Mouse (Mus musculus) CH12.LX (cell line): ENCODE measurements at regions not wholly inside any gene's neighbourhood (a gene's known extent, or its start where the extent isn't known, plus 50 kb on each side); places are given as distances from the start of the nearest gene placed in this dataset.

ENCODE experiments used
- DNase-seq: peaks from one replicate; pipeline ENCODE4 v3.0.0-alpha.2; 2013; ENCODE audit errors: extremely low read depth
- H3K27ac ChIP-seq: 2 replicates; pipeline ENCODE4 v1.5.1; 2012; ENCODE audit warnings: low read depth, mild to moderate bottlenecking, control low read depth, moderate library complexity; ENCODE audit not compliant: insufficient read depth
- H3K27me3 ChIP-seq: replicated peaks from 2 replicates; pipeline ENCODE3; 2012; ENCODE audit warnings: inconsistent platforms
- H3K36me3 ChIP-seq, 2 experiments: replicated peaks in 1 of 2; 2 replicates each; pipeline versions ENCODE3 to v1.6.1; 2012; ENCODE audit warnings: inconsistent platforms in 1 of 2, low read length in 1 of 2, mild to moderate bottlenecking in 1 of 2, mixed read lengths in 1 of 2, moderate library complexity in 1 of 2; ENCODE audit not compliant: control insufficient read depth in 1 of 2, insufficient read depth in 1 of 2
- H3K4me1 ChIP-seq, 2 experiments: 2 replicates each; pipeline ENCODE4 v1.6.1; 2012; ENCODE audit warnings: inconsistent platforms in 1 of 2, moderate library complexity in 1 of 2; ENCODE audit not compliant: insufficient read depth in 2 of 2, control insufficient read depth in 1 of 2
- H3K4me2 ChIP-seq: 2 replicates; pipeline ENCODE4 v1.6.1; 2012; ENCODE audit warnings: low read depth, mild to moderate bottlenecking, control low read depth; ENCODE audit not compliant: poor library complexity, insufficient read depth, severe bottlenecking
- H3K4me3 ChIP-seq, 3 experiments: fragments of 150-350 bp in 1 of 3; sonication (generic) in 1 of 3; replicated peaks in 1 of 3; 2 replicates each; pipeline versions ENCODE3 to v1.5.1; 2011 to 2012; ENCODE audit warnings: low read depth in 2 of 3, low read length in 2 of 3, mild to moderate bottlenecking in 2 of 3, moderate library complexity in 2 of 3, control low read depth in 1 of 3, improper control_type of control experiment in 1 of 3, inconsistent platforms in 1 of 3, mixed read lengths in 1 of 3; ENCODE audit not compliant: poor library complexity in 1 of 3
- H3K79me2 ChIP-seq: replicated peaks from 2 replicates; pipeline ENCODE4 v1.6.1; 2012; ENCODE audit warnings: mild to moderate bottlenecking, moderate library complexity; ENCODE audit not compliant: control insufficient read depth, poor library complexity, insufficient read depth, severe bottlenecking; ENCODE audit errors: extremely low read depth
- H3K9ac ChIP-seq: 2 replicates; pipeline ENCODE4 v1.6.1; 2012; ENCODE audit warnings: low read depth, mild to moderate bottlenecking, control low read depth, moderate library complexity; ENCODE audit not compliant: insufficient read depth
- H3K9me3 ChIP-seq: replicated peaks from 2 replicates; pipeline ENCODE3; 2012; ENCODE audit warnings: low read length, inconsistent platforms, mixed read lengths
- BHLHE40 ChIP-seq: IDR thresholded peaks from 2 replicates; pipeline ENCODE4 v1.6.1; 2011; ENCODE audit warnings: mild to moderate bottlenecking, low read depth, low read length, improper control_type of control experiment
- CHD1 ChIP-seq: IDR thresholded peaks from 2 replicates; pipeline ENCODE4 v1.6.1; 2012; ENCODE audit warnings: low read depth, low read length, improper control_type of control experiment, inconsistent platforms
- CHD2 ChIP-seq: IDR thresholded peaks from 2 replicates; pipeline ENCODE4 v1.6.1; 2011; ENCODE audit warnings: low read length, improper control_type of control experiment
- ELF1 ChIP-seq: IDR thresholded peaks from 2 replicates; pipeline ENCODE4 v1.6.1; 2014; ENCODE audit warnings: low read depth, mild to moderate bottlenecking, inconsistent platforms, low read length, improper control_type of control experiment
- ETS1 ChIP-seq: conservative IDR thresholded peaks from 2 replicates; pipeline ENCODE4 v1.6.1; 2012; ENCODE audit warnings: low read depth, mild to moderate bottlenecking, inconsistent platforms, low read length, improper control_type of control experiment, moderate library complexity
- IRF4 ChIP-seq: IDR thresholded peaks from 2 replicates; pipeline ENCODE4 v1.6.1; 2014; ENCODE audit warnings: low read depth, mild to moderate bottlenecking, inconsistent platforms, low read length, improper control_type of control experiment
- JUN ChIP-seq: IDR thresholded peaks from 2 replicates; pipeline ENCODE4 v1.6.1; 2011; ENCODE audit warnings: low read depth, mild to moderate bottlenecking, low read length, improper control_type of control experiment, moderate library complexity; ENCODE audit not compliant: insufficient read depth
- MAZ ChIP-seq: IDR thresholded peaks from 2 replicates; pipeline ENCODE4 v1.6.1; 2012; ENCODE audit warnings: low read depth, mild to moderate bottlenecking, inconsistent platforms, low read length, improper control_type of control experiment, moderate library complexity
- MXI1 ChIP-seq: IDR thresholded peaks from 2 replicates; pipeline ENCODE4 v1.6.1; 2011; ENCODE audit warnings: mild to moderate bottlenecking, low read depth, low read length, improper control_type of control experiment
- MYC ChIP-seq: IDR thresholded peaks from 2 replicates; pipeline ENCODE4 v1.6.1; 2011; ENCODE audit warnings: low read depth, mild to moderate bottlenecking, improper control_type of control experiment, low read length
- NELFE ChIP-seq: IDR thresholded peaks from 2 replicates; pipeline ENCODE4 v1.6.1; 2011; ENCODE audit warnings: low read depth, low read length, improper control_type of control experiment
- NRF1 ChIP-seq: IDR thresholded peaks from 2 replicates; pipeline ENCODE4 v1.6.1; 2014; ENCODE audit warnings: low read depth, mild to moderate bottlenecking, inconsistent platforms, low read length, improper control_type of control experiment, moderate library complexity
- PAX5 ChIP-seq: IDR thresholded peaks from 2 replicates; pipeline ENCODE4 v1.6.1; 2012; ENCODE audit warnings: low read length, inconsistent platforms, mixed read lengths
- POLR2AphosphoS2 ChIP-seq: IDR thresholded peaks from 2 replicates; pipeline ENCODE4 v1.6.1; 2011; ENCODE audit warnings: low read depth, low read length, improper control_type of control experiment
- RAD21 ChIP-seq: IDR thresholded peaks from 2 replicates; pipeline ENCODE4 v1.6.1; 2011; ENCODE audit warnings: low read depth, mild to moderate bottlenecking, low read length, improper control_type of control experiment, moderate library complexity
- RCOR1 ChIP-seq: conservative IDR thresholded peaks from 2 replicates; pipeline ENCODE4 v1.6.1; 2012; ENCODE audit warnings: low read depth, mild to moderate bottlenecking, inconsistent platforms, low read length, improper control_type of control experiment
- SMC3 ChIP-seq: IDR thresholded peaks from 2 replicates; pipeline ENCODE4 v1.6.1; 2011; ENCODE audit warnings: low read depth, low read length, improper control_type of control experiment
- TCF12 ChIP-seq: IDR thresholded peaks from 2 replicates; pipeline ENCODE4 v1.6.1; 2014; ENCODE audit warnings: low read depth, mild to moderate bottlenecking, inconsistent platforms, low read length, improper control_type of control experiment
- UBTF ChIP-seq: IDR thresholded peaks from 2 replicates; pipeline ENCODE4 v1.6.1; 2012; ENCODE audit warnings: low read depth, mild to moderate bottlenecking, inconsistent platforms, low read length, improper control_type of control experiment, moderate library complexity
- USF1 ChIP-seq: IDR thresholded peaks from 2 replicates; pipeline ENCODE4 v1.6.1; 2014; ENCODE audit warnings: low read depth, mild to moderate bottlenecking, inconsistent platforms, low read length, improper control_type of control experiment
- USF2 ChIP-seq: conservative IDR thresholded peaks from 2 replicates; pipeline ENCODE4 v1.6.1; 2011; ENCODE audit warnings: low read depth, low read length, improper control_type of control experiment
- ZC3H11A ChIP-seq: IDR thresholded peaks from 2 replicates; pipeline ENCODE4 v1.6.1; 2012; ENCODE audit warnings: low read depth, mild to moderate bottlenecking, inconsistent platforms, low read length, improper control_type of control experiment
- ZKSCAN1 ChIP-seq: IDR thresholded peaks from 2 replicates; pipeline ENCODE4 v1.6.1; 2012; ENCODE audit warnings: low read depth, inconsistent platforms, low read length, improper control_type of control experiment, borderline replicate concordance
- dilution Hi-C: fragments of 300-500 bp; cut with MboI; formaldehyde crosslinking; loops from 2 replicates; pipeline ENCODE4 v1.14.3; 2020; ENCODE audit warnings: low sequenced_read_pairs; ENCODE audit not compliant: extremely low pct_unique_long_range_greater_than_20kb, extremely low pct_ligation_motif_present
- in situ Hi-C: fragments of 300-500 bp; cut with MboI; formaldehyde crosslinking; loops from 3 replicates; pipeline ENCODE4 v1.14.3; 2019; ENCODE audit warnings: low sequenced_read_pairs, low pct_ligation_motif_present, low pct_unique_long_range_greater_than_20kb, mixed read lengths

GRCm38 (mm10) chr12:11673281-11673680, 217.4 kb downstream of the Rad51ap2 start:
- Histone ChIP-seq H3K27ac (no peak overlapping the region), H3K79me2 (no peaks in the 10 kb centered on the region), H3K9me3 (no peaks in the 10 kb centered on the region), H3K27me3 (no peaks in the 10 kb centered on the region), H3K36me3 (no peaks in the 10 kb centered on the region), H3K9ac (no peak overlapping the region), H3K4me1 (no peaks in the 10 kb centered on the region), H3K4me3 (no peak overlapping the region), H3K4me2 (no peak overlapping the region)
- in situ Hi-C loops: no loop called here
- TF ChIP-seq RCOR1 (no peak), USF2 (no peak), POLR2AphosphoS2 (no peak), CHD1 (no peak), MYC (no peak), ZKSCAN1 (no peak), UBTF (no peak), NRF1 (no peak), SMC3 (no peak), JUN (no peak), MAZ (no peak), PAX5 (no peak), MXI1 (no peak), NELFE (no peak), ELF1 (no peak), RAD21 (no peak), TCF12 (no peak)
- dilution Hi-C loops: no loop called here
- no peak for DNase-seq

GRCm38 (mm10) chr12:11694797-11695196, 238.9 kb downstream of the Rad51ap2 start:
- dilution Hi-C loops: no loop called here

More at GRCm38 (mm10) chr12:11694797-11695196, 238.9 kb downstream of the Rad51ap2 start:
- H3K9me3 ChIP-seq: peaks cover 3% of the 10 kb centered on the region
- TF ChIP-seq BHLHE40 (no peak), TCF12 (no peak), IRF4 (no peak), RCOR1 (no peak), ZKSCAN1 (no peak), SMC3 (no peak), POLR2AphosphoS2 (no peak), ZC3H11A (no peak), ETS1 (no peak), USF1 (no peak), CHD2 (no peak), NRF1 (no peak)
- TF ChIP-seq, all 38 proteins: peak for 0
- in situ Hi-C loops: no loop called here
- Histone ChIP-seq H3K4me3 (no peak overlapping the region), H3K27ac (no peak overlapping the region), H3K79me2 (no peaks in the 10 kb centered on the region), H3K4me2 (no peak overlapping the region), H3K27me3 (no peaks in the 10 kb centered on the region), H3K36me3 (no peaks in the 10 kb centered on the region), H3K4me1 (no peaks in the 10 kb centered on the region), H3K9ac (no peak overlapping the region)
- DNase-seq: no peak
